Mouse (Mus musculus) thymus, postnatal 14 days (tissue): ENCODE data around the gene Ninj1.

Source experiments
- DNase-seq: peaks from one replicate; pipeline ENCODE4 v3.0.0; 2021

The Ninj1 gene

DNA sequence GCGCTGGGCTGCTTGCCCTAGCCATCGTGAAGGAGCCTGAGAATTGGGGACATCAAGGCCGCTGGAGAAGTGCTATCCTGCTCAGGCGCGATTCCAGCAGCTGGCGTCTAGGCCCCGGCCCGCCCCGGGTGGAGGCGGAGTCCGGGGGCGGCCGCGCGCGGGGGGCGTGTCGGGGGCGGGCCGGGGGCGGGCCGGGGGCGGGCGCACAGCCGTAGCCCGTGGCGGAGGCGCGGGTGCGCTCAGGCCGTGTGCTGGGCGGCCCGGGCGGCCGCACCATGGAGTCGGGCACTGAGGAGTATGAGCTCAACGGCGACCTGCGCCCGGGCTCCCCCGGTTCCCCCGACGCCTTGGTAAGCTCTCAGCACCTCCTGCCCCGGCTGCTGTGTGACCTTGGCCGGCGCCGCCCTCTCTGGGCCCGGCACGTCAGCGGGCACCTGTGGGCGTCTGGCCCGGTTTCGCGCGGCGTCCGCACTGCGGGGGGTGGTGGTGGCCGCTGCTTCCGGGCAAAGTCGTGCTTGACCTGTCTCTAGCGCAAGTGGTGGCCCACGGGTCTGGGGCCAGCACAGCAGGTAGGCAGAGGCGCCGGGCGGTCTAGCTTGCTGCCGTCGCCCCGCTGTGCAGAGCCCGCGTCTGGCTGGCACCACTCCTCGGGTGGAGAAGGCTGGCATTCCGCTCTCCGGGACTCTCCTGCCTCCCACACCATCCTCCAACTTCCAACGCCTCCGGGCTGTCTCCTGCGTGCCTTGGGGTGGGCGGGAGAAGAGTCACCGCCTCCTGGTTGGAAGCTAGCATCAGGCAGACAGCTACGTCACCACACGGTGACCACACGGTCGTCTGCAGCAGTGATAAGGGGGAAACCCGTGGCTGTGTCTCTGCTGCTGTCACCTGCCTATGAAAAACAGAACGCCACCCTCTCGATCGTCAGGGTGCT is at the start of gene Ninj1:
Gene Ninj1 (plus strand): TSS at position 198 of the 931 bp plus-strand sequence.
- peak; percentile 82 for DNase-seq

DNA sequence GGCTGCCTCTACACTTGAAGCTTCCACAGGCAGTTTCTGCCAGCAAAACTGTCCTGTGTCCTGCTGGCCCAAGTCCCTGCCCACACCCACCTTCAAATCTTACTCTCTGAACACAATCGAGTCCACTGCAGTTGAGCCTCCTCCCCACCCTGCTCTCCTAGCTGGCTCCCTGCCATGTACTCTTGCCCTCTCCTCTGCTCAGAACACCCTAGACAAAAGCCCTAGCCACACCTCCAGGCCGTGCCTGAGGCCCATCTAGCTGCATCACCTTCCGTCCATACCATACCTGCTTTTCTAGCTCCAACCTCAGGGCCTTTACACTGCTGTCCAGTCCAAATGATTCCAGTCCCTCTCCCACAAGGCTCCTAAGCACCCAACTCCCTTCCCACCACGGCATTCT is 46.7 kb upstream of the Ninj1 start:
- DNase-seq = no peak

DNA sequence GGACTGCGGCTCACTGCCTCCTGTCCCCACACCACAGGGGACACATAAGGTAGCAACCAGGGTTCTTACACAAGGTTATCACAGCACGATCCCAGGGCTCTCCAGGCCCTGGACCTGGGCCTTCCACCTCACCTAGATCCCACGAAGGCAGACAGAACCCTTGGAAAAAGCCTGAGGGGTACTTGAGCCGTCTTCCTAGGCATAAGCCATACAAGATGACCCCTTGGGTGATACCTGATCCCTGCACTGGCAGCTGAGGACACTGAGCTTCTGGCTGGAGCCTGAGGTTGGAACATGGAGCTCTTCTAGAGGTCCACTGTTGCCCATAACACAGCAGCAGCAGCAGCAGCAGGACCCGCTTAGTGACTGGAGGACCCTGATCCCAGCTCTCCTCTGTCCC is 44.9 kb upstream of the Ninj1 start:
- no peak for DNase-seq

- DNase-seq = no peak
These were observed 44.0 kb upstream of the Ninj1 start for GRCm38 (mm10) chr13:49143323-49143722.

GRCm38 (mm10) chr13:49144451-49144850 is 42.8 kb upstream of the Ninj1 start:
- no peak for DNase-seq

- no peak for DNase-seq
These were observed 41.9 kb upstream of the Ninj1 start for GRCm38 (mm10) chr13:49145396-49145795.

DNA sequence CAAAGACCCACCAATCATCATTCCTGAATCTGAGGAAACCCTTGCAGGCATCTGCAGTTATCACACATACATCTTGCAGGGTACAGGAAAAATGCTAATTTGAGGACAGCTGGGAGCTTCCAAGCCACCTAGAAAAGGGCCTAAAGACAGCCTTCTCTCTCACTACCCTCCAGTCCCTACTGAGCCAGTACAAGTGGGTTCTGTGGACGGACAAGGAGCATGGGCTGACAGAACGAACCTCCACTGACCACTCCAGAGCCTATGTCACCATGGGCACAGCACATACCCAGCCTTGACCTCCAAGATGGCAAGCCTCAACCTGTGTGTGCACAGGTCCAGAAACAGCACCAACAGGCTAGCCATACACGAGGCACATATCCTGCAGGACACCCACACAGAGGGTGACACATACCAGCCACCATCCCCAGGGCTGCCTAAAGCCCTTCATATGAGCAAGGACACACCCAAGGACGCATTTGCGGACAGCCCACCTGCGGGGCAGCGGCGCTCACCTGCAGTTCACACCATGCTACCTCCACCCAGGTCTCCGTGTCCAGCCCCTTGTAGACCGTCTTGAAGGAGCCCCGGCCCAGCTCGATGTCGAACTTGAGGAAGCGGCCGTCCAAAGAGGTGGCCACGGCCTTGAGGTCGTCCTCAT is 41.1 kb upstream of the Ninj1 start:
- DNase-seq = no peak

GRCm38 (mm10) chr13:49146698-49147006 is 40.6 kb upstream of the Ninj1 start:
- DNase-seq = peak; percentile 14

DNA sequence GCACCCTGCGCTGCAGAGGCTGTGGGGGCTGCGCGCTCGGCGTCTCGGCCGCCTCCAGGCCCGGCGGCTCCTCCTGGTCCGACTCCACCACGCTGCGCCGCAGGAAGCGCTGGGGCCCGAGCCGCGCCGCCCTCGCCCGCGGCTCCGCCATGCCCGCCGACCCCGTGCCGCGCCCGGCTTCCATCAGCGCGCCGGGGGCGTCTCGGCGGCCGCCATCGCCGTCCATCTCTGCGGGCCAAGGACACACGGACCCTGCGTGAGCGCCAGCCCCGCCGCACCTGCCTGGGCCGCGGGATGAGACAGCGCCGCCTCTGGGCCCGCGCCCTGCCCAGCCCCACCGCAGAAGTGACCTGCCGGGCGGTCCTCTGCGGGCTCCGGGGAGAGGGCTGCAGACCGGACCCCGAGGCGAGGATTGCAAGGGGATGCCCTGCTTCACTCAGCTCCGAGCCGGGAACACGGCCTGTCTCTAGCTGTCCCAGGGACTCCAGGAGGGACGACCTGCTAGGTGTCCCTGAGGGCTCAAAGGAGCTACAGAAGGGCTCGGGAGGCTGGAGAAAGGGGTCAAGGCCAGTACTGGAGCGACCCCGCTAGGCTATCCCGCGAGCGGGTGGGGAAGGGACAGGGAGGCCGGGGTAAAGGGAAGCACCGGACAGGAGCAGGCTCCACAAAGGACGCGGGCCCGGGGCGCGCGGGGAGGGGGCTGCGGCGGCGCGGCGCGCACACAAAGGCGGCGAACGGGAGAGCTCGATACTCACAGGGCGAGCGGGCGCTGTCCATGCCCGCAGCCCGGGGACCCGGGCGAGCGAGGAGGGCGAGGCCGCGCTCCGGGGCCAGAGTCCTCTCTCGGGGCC is 40.1 kb upstream of the Ninj1 start:
- peak; percentile 41 for DNase-seq

- peak; percentile 88 for DNase-seq
These were observed 39.4 kb upstream of the Ninj1 start, which contains the start of gene Wnk2 for GRCm38 (mm10) chr13:49147858-49148226. TSS of gene Wnk2 (minus strand) at chr13:49148014.

DNA sequence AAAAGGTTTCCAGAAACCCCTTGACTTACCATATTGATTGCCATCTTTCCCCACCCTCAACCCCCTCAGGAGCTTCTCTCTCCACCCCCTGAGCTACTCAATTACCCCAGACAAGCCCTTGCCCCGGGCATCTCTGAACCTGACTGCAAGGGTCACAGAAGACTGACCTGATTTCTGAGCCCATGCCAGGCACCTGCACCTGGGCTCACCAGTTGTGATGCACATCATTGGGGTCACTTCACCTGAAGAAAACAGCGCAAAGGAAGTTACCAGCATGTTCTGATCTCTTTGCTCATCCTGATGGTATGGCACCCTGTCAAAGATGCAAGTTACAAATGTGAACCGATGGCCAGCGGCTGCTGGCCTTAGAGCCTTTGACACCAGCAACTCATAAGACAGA is 38.6 kb upstream of the Ninj1 start:
- DNase-seq = no peak

DNA sequence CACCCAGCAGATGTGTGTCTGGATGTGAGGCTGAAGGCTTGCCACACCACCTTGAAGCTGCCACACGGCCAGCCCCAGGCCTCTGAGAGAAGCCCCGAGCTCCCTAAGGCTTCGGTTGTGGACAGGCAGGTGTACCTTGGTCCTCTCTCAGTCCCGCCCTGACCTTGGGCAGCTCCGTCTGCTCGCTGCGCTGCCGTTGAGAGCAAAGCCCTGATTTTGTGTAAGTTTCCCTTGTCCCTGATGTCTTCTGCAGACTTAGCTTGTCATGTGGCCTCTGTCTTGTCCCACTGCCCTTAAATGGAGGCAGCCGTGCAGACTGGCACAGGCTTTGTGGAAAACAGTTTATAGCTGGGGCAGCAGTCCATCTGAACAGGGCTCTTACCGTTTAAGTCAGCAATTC is 33.3 kb upstream of the Ninj1 start:
- DNase-seq = no peak

- DNase-seq = no peak
These were observed 32.7 kb upstream of the Ninj1 start for GRCm38 (mm10) chr13:49154621-49155020.

DNA sequence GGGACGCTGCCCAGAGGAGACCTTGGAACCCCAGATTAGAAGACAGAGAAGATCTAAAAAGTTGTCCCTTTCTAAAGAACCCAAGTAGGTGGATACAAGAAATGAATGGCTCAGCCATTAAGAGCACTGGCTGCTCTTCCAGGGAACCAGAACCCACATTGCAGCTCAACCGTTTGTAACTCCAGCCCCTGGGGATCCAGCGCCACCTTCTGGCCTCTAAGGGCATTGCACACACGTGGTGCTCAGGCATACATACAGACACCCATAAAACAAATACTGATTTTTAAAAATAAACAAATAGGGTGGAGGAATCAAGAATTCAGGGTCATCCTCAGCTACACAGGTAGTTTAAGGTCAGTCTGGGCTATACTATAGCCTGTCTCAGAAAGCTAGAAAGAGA is 30.6 kb upstream of the Ninj1 start:
- DNase-seq = no peak

GRCm38 (mm10) chr13:49158040-49158713 is 29.1 kb upstream of the Ninj1 start:
- no peak for DNase-seq

- no peak for DNase-seq
These were observed 26.0 kb upstream of the Ninj1 start for GRCm38 (mm10) chr13:49161236-49161635.

DNA sequence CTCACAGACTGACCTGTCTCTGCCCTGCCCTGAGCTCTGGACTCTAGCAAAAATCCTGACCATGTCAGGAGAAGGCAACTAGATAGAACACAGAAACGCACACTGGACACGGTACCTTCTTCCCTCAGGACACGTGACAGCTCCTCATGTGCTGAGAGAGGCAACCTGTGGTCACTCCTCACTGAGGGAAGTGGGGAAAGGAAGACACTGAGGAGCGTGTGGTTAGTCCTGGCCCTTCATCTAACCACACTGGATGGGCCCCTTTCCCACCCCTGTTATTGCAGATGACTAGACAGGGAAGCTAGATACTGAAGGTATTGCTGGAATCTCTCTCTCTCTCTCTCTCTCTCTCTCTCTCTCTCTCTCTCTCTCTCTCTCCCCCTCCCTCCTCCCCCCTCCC is 24.6 kb upstream of the Ninj1 start:
- DNase-seq = no peak

DNA sequence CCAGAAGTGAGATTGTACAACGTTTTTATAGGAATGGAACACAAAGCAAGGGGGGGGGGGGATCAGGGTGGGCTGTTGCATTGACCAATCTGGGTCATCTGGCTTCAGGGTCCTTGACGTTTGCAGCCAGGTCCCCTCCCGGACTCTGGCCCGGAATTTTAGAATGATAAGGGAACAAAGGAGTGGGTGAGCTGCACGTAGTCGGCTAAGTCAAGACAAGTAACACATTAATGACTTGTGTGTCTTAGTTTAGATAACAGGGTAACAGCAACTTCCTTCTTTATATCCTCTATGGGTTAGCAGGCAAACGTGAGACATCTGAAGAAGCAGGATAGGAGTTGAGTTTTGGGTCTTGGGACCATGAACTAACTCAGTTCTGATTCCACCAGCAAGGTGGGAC is 23.6 kb upstream of the Ninj1 start:
- no peak for DNase-seq

DNA sequence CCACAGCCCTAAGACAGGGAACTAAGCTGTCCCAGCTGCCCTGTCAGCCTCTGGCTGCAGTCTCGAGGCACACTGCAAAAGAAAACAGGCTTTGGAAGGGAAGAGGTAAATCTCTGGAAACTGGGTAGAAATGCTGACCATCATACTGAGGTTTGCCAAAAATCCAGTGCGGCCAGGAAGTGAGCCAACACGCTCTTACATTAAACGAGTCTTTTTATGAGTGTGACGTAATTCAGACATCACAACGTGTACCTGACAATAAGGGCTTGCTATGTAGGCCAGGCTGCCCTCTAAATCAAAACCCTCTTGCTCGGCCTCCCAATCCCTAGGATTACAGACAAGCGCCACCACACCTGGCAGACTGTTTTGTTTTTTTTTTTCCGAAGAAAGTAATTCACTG is 20.2 kb upstream of the Ninj1 start:
- DNase-seq = no peak

- peak; percentile 82 for DNase-seq
These were observed 17.7 kb upstream of the Ninj1 start for GRCm38 (mm10) chr13:49169448-49170207.

DNA sequence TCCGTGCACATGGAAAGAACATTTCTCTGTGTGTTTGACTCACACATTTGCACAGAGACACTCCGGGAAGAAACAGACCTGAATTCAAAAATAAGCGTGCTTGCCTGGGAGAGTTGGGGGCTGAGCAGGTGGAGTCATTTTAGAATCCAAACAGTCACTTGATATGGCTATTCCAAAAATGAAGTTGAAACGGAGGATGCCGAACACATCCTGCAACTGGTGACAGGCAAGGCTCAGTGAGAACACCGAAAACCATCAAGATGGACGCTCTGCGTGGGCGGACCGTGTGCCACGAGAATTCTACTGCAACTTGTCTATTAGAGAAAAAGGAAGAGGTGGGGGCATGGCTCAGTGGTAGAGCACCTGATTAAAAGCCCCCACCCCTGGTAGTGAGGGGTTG is 16.7 kb upstream of the Ninj1 start:
- no peak for DNase-seq

DNA sequence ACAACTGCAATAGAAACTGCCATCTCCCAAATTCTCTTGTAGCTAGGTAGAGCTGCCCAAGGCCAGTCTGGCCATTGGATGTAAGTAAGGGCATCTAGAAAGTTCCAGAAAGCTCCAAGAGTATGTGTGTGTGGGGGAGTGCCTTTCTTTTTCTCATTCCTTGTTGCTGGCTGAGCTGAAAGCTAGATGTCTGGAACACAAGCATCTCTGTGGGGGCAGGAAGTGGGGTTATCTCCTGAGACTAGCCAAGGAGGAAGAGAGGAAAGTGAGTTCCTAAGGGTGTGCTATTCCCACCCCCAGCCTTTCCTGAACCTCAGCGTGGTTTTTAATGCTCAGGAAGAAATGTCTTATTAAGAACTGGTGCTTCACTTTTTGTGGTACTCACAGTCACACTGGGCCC is 15.6 kb upstream of the Ninj1 start:
- no peak for DNase-seq
